Mouse (Mus musculus) gastrocnemius, adult 18-20 months (tissue): ENCODE measurements around the gene Znfx1. TPM values are rescaled to one million over a fixed set of nuclear protein-coding genes. Genes with fewer than 3 reads are reported as not detected.

ENCODE experiments used
- DNase-seq: peaks from one replicate; pipeline ENCODE4 v3.0.0; 2021; ENCODE audit warnings: low spot score
- long read RNA-seq, 2 experiments: library from polyadenylated mRNA; stranded (forward); transcript quantifications; one replicate each; pipeline ENCODE4 v2.0.0; 2021
- total RNA-seq, 2 experiments: library from RNA; stranded (reverse); gene quantifications; 2 replicates each; pipeline ENCODE4 v1.2.3; 2021

Gene Znfx1
- 10 to 100 TPM; 25.7 to 26.8 TPM for total RNA-seq
- long read RNA-seq, experiment 1, full-length matches to known transcripts: 8 of 18 reads
- long read RNA-seq, experiment 1, partial matches to known transcripts: 6 of 18 reads
- long read RNA-seq, experiment 1, other reads (novel, unspliced or antisense): 4 of 18 reads
- long read RNA-seq, experiment 2, full-length matches to known transcripts: 4 of 16 reads
- long read RNA-seq, experiment 2, partial matches to known transcripts: 5 of 16 reads
- long read RNA-seq, experiment 2, other reads (novel, unspliced or antisense): 7 of 16 reads

- DNase-seq: peak; percentile 97
Measured at GRCm38 (mm10) chr2:167062965-167063880, at the start of gene Znfx1. Znfx1 (minus strand) TSS chr2:167063015.

- no peak for DNase-seq
Measured at GRCm38 (mm10) chr2:167112259-167112658, 49.4 kb upstream of the Znfx1 start.

- no peak for DNase-seq
Measured at GRCm38 (mm10) chr2:167109506-167109905, 46.7 kb upstream of the Znfx1 start.

GRCm38 (mm10) chr2:167103546-167103945 lies 40.7 kb upstream of the Znfx1 start:
- DNase-seq: no peak

- DNase-seq: no peak
Measured at GRCm38 (mm10) chr2:167101743-167102441, 39.1 kb upstream of the Znfx1 start.

GRCm38 (mm10) chr2:167094688-167095087 lies 31.9 kb upstream of the Znfx1 start:
- DNase-seq: no peak

GRCm38 (mm10) chr2:167093171-167093900 lies 30.5 kb upstream of the Znfx1 start:
- no peak for DNase-seq

GRCm38 (mm10) chr2:167090271-167090670 lies 27.5 kb upstream of the Znfx1 start:
- no peak for DNase-seq

- DNase-seq: no peak
Measured at GRCm38 (mm10) chr2:167086836-167087235, 24.0 kb upstream of the Znfx1 start.

- DNase-seq: no peak
Measured at GRCm38 (mm10) chr2:167086092-167086491, 23.3 kb upstream of the Znfx1 start.

GRCm38 (mm10) chr2:167081639-167082038 lies 18.8 kb upstream of the Znfx1 start:
- no peak for DNase-seq

- no peak for DNase-seq
Measured at GRCm38 (mm10) chr2:167081135-167081534, 18.3 kb upstream of the Znfx1 start.

GRCm38 (mm10) chr2:167080387-167080786 lies 17.6 kb upstream of the Znfx1 start:
- no peak for DNase-seq

- peak; percentile 83 for DNase-seq
Measured at GRCm38 (mm10) chr2:167079535-167080257, 16.9 kb upstream of the Znfx1 start.

GRCm38 (mm10) chr2:167078931-167079495 lies 16.2 kb upstream of the Znfx1 start:
- no peak for DNase-seq

- DNase-seq: no peak
Measured at GRCm38 (mm10) chr2:167078486-167078885, 15.7 kb upstream of the Znfx1 start.

GRCm38 (mm10) chr2:167077199-167077962 lies 14.6 kb upstream of the Znfx1 start:
- peak; percentile 71 for DNase-seq

- no peak for DNase-seq
Measured at GRCm38 (mm10) chr2:167076759-167077158, 13.9 kb upstream of the Znfx1 start.

- DNase-seq: no peak
Measured at GRCm38 (mm10) chr2:167076352-167076751, 13.5 kb upstream of the Znfx1 start.
